In genomic region chr10:126979121-126979635, GRCm38 (mm10) we compare ENCODE assay signal across 7 mouse cellular contexts. TPM values are rescaled to one million over a fixed set of nuclear protein-coding genes. Genes with fewer than 3 reads are reported as not detected.
DNase-seq lines count a peak whose midpoint lies in the region; ATAC-seq and TF ChIP-seq lines count a peak whose summit lies in the region.

No protein-coding gene starts in this region.

- H3K36me3 ChIP-seq in C2C12 (ENCODE audit: control insufficient read depth, insufficient read depth) (peaks cover 13% of the 10 kb centered on the region), MEL (ENCODE audit: control insufficient read depth in 1 of 2, insufficient read depth in 2 of 2, low read length in 2 of 2) (peaks cover 0 to 5% of the 10 kb centered on the region in 2 experiments; a peak in 3 of 4 replicates)
- peaks cover 12% of the 10 kb centered on the region for H3K36me3 ChIP-seq in embryonic facial prominence, embryonic 10.5 days (replicated peaks)
- no peaks in the 10 kb centered on the region for H3K36me3 ChIP-seq in heart, embryonic 14.5 days (ENCODE audit: control insufficient read depth, insufficient read depth, low read length)
- H3K36me3 ChIP-seq in splenic B cell, adult 2 months (ENCODE audit: control insufficient read depth, insufficient read depth, low read length, poor library complexity, severe bottlenecking) = no peaks in the 10 kb centered on the region

- 0 out of 2 replicates have a peak overlapping the region, but pooled peaks have one; percentile 31 for H3K27ac ChIP-seq in MEL (ENCODE audit: control insufficient read depth, low read depth, low read length)
- peak overlapping the region; percentile 98 for H3K27ac ChIP-seq in embryonic facial prominence, embryonic 10.5 days (replicated peaks)
- peak overlapping the region; percentile 98 to 100 for H3K27ac ChIP-seq in heart, embryonic 14.5 days (replicated peaks in 1 of 2; ENCODE audit: control insufficient read depth in 1 of 2, insufficient read depth in 1 of 2, low read depth in 2 of 2, low read length in 2 of 2)

- H3ac ChIP-seq in C2C12 (ENCODE audit: control insufficient read depth, insufficient read length, low read depth) = peak overlapping the region; percentile 82

- 0 out of 4 replicates have a peak, but pooled peaks of 1 of the 2 experiments have one; percentile 9 for TF ChIP-seq POLR2A in MEL (IDR thresholded peaks at IDR 0.05; ENCODE audit: control insufficient read depth in 1 of 2, insufficient read depth in 1 of 2, low read depth in 1 of 2, low read length in 2 of 2, poor library complexity in 1 of 2)

- H3K4me3 ChIP-seq in C2C12 (ENCODE audit: insufficient read depth, poor library complexity, severe bottlenecking) (peak overlapping the region; percentile 85), MEL (ENCODE audit: control insufficient read depth in 1 of 2, insufficient read depth in 1 of 2, low read depth in 2 of 2, low read length in 2 of 2) (peak overlapping the region; percentile 76 to 89)
- peak overlapping the region; percentile 100 for H3K4me3 ChIP-seq in embryonic facial prominence, embryonic 10.5 days
- H3K4me3 ChIP-seq in heart, embryonic 14.5 days (ENCODE audit: control insufficient read depth in 1 of 2, insufficient read depth in 1 of 2, low read depth in 1 of 2, low read length in 2 of 2) = peak overlapping the region; percentile 95 to 97

- peak overlapping the region; percentile 82 for H3K4me2 ChIP-seq in heart, embryonic 14.5 days (ENCODE audit: low read length)

- no peak for TF ChIP-seq CTCF in C2C12 (IDR thresholded peaks at IDR 0.05; ENCODE audit: control insufficient read depth, insufficient read depth, insufficient read length)
- no peak for TF ChIP-seq CTCF in MEL (IDR thresholded peaks at IDR 0.05 in 2 of 3, conservative IDR thresholded peaks at IDR 0.05 in 1 of 3; ENCODE audit: control insufficient read depth in 1 of 3, insufficient read depth in 1 of 3, low read depth in 2 of 3, low read length in 3 of 3, poor library complexity in 1 of 3, severe bottlenecking in 1 of 3)

- TF ChIP-seq RAD21 in MEL (IDR thresholded peaks at IDR 0.05; ENCODE audit: low read depth, low read length) = no peak

- no peak for DNase-seq in MEL (ENCODE audit: low read depth, low spot score)
- DNase-seq in embryonic facial prominence, embryonic 10.5 days (ENCODE audit: low spot score) = peak; percentile 70
- DNase-seq in kidney, postnatal 10 days = peak; percentile 90
- peak; percentile 83 to 89 for DNase-seq in lung, postnatal 4 days
- DNase-seq in splenic B cell, adult 2 months (ENCODE audit: low read depth, low spot score) = peak; percentile 47

- peak overlapping the region; percentile 76 for H3K9ac ChIP-seq in MEL (ENCODE audit: control insufficient read depth, low read depth, low read length, poor library complexity, severe bottlenecking)
- H3K9ac ChIP-seq in heart, embryonic 14.5 days (ENCODE audit: low read length) = peak overlapping the region; percentile 99

- ATAC-seq in heart, embryonic 14.5 days (ENCODE audit: insufficient number of reproducible peaks, insufficient read depth, low FRiP score, low read depth) = peak; percentile 15

- H3K4me1 ChIP-seq in MEL (ENCODE audit: control insufficient read depth in 1 of 2, insufficient read depth in 2 of 2, low read length in 2 of 2) = peaks cover 2 to 17% of the 10 kb centered on the region in 2 experiments; a peak in 2 of 4 replicates
- peaks cover 61% of the 10 kb centered on the region for H3K4me1 ChIP-seq in embryonic facial prominence, embryonic 10.5 days
- peaks cover 34 to 43% of the 10 kb centered on the region in 2 experiments for H3K4me1 ChIP-seq in heart, embryonic 14.5 days (ENCODE audit: control insufficient read depth in 2 of 2, insufficient read depth in 2 of 2, low read length in 2 of 2)

- no peaks in the 10 kb centered on the region for H3K9me3 ChIP-seq in MEL (replicated peaks; ENCODE audit: insufficient read depth, low read length)
- H3K9me3 ChIP-seq in embryonic facial prominence, embryonic 10.5 days = no peaks in the 10 kb centered on the region
- no peaks in the 10 kb centered on the region for H3K9me3 ChIP-seq in heart, embryonic 14.5 days (ENCODE audit: control insufficient read depth, low read length)

- H3K79me3 ChIP-seq in C2C12 (ENCODE audit: low read depth) = peaks cover 46% of the 10 kb centered on the region

- under 1% methylated on average over 59 of the region's 62 CpGs for WGBS in embryonic facial prominence, embryonic 10.5 days
- WGBS in heart, embryonic 14.5 days = 0% methylated on average over 56 of the region's 62 CpGs

- peaks cover 52% of the 10 kb centered on the region for H3K79me2 ChIP-seq in C2C12 (ENCODE audit: control insufficient read depth, insufficient read depth)
- peaks cover 31% of the 10 kb centered on the region for H3K79me2 ChIP-seq in MEL (ENCODE audit: control insufficient read depth, insufficient read depth, low read length, poor library complexity)

- no peak for TF ChIP-seq EP300 in MEL (IDR thresholded peaks at IDR 0.05; ENCODE audit: low read depth in 1 of 2, low read length in 2 of 2)

- H3K27me3 ChIP-seq in C2C12 (ENCODE audit: control insufficient read depth, insufficient read depth, insufficient read length) = no peaks in the 10 kb centered on the region
- peaks cover 0 to 5% of the 10 kb centered on the region in 2 experiments; a peak in 3 of 4 replicates for H3K27me3 ChIP-seq in MEL (ENCODE audit: control insufficient read depth in 1 of 2, insufficient read depth in 2 of 2, low read length in 2 of 2)
- 0 out of 2 replicates have a peak, but pooled peaks cover 8% of the 10 kb centered on the region for H3K27me3 ChIP-seq in embryonic facial prominence, embryonic 10.5 days (replicated peaks; ENCODE audit: low read depth, poor library complexity, severe bottlenecking)
- no peaks in the 10 kb centered on the region for H3K27me3 ChIP-seq in heart, embryonic 14.5 days (ENCODE audit: control insufficient read depth, insufficient read depth, low read length)
- H3K27me3 ChIP-seq in splenic B cell, adult 2 months (ENCODE audit: control insufficient read depth, insufficient read depth, low read length, poor library complexity, severe bottlenecking) = no peaks in the 10 kb centered on the region

TF ChIP-seq in C2C12, 6 proteins besides CTCF, POLR2A, EP300 and RAD21:
- peak; percentile 35 for TF ChIP-seq MYOD1 (IDR thresholded peaks at IDR 0.05; ENCODE audit: control insufficient read depth, insufficient read length, low read depth)
- no peak for TF ChIP-seq CEBPB (IDR thresholded peaks at IDR 0.05; ENCODE audit: low read depth)

TF ChIP-seq in MEL, 35 proteins besides CTCF, POLR2A, EP300 and RAD21:
- 0 out of 2 replicates have a peak, but pooled peaks have one; percentile 9 for TF ChIP-seq SIN3A (IDR thresholded peaks at IDR 0.05; ENCODE audit: low read length)
- peak; percentile 38; the same call in 1 of the 2 replicates for TF ChIP-seq MXI1 (IDR thresholded peaks at IDR 0.05; ENCODE audit: low read depth, low read length)
- no peak for TF ChIP-seq TBP (IDR thresholded peaks at IDR 0.05; ENCODE audit: low read depth, low read length)
- TF ChIP-seq BHLHE40 (IDR thresholded peaks at IDR 0.05; ENCODE audit: borderline replicate concordance, low read depth, low read length) = no peak
TF ChIP-seq in MEL: peak in this region for 2.

RNA-seq across cellular contexts. Expression of gene Ctdsp2, which starts 0.7 kb away (rescaled TPM):
- polyA plus RNA-seq in C2C12 (2012; fragmentation: generic; extraction: Trizol) (57.5 TPM), MEL (2012; ENCODE audit: insufficient read depth in 1 of 2, insufficient read length in 2 of 2, low read depth in 1 of 2, low replicate concordance in 2 of 2, missing spikeins in 1 of 2) (10 to 100 TPM in 1 of 2 experiments, not detected in 1; 69.3 TPM)
- 16.7 and 19.3 TPM in 2 replicates for total RNA-seq in MEL (2012; rRNA removed)
- polyA plus RNA-seq in embryonic facial prominence, embryonic 10.5 days (2016; fragmentation: Nextera tagmentation; extraction: Ambion mirVana) = 46.2 and 49.3 TPM in 2 replicates
- polyA plus RNA-seq in heart, embryonic 14.5 days (2014; fragmentation: Nextera tagmentation; extraction: Ambion mirVana) = 60.4 and 64.4 TPM in 2 replicates

RNA-seq across cellular contexts. Expression of gene Avil, which starts 21.3 kb away (rescaled TPM):
- polyA plus RNA-seq in C2C12 (2012; fragmentation: generic; extraction: Trizol) (0.13 TPM), MEL (2012; ENCODE audit: insufficient read depth in 1 of 2, insufficient read length in 2 of 2, low read depth in 1 of 2, low replicate concordance in 2 of 2, missing spikeins in 1 of 2) (10 to 100 TPM; 16.0 to 49.7 TPM)
- 10.1 and 21.6 TPM in 2 replicates for total RNA-seq in MEL (2012; rRNA removed)
- 0.06 and 0.44 TPM in 2 replicates for polyA plus RNA-seq in embryonic facial prominence, embryonic 10.5 days (2016; fragmentation: Nextera tagmentation; extraction: Ambion mirVana)
- 0.19 and 0.39 TPM in 2 replicates for polyA plus RNA-seq in heart, embryonic 14.5 days (2014; fragmentation: Nextera tagmentation; extraction: Ambion mirVana)

RNA-seq across cellular contexts. Expression of gene Tsfm, which starts 51.5 kb away (rescaled TPM):
- polyA plus RNA-seq in C2C12 (2012; fragmentation: generic; extraction: Trizol) (66.0 TPM), MEL (2012; ENCODE audit: insufficient read depth in 1 of 2, insufficient read length in 2 of 2, low read depth in 1 of 2, low replicate concordance in 2 of 2, missing spikeins in 1 of 2) (10 to 100 TPM in 1 of 2 experiments, not detected in 1; 84.7 TPM)
- 88.9 and 90.0 TPM in 2 replicates for total RNA-seq in MEL (2012; rRNA removed)
- polyA plus RNA-seq in embryonic facial prominence, embryonic 10.5 days (2016; fragmentation: Nextera tagmentation; extraction: Ambion mirVana) = 103 and 106 TPM in 2 replicates
- 84.6 and 85.0 TPM in 2 replicates for polyA plus RNA-seq in heart, embryonic 14.5 days (2014; fragmentation: Nextera tagmentation; extraction: Ambion mirVana)

Comparison
In these comparisons a context has a peak if more than half of its experiments do, and no peak if none do; other contexts are left out.
1. H3K27ac ChIP-seq: peak in every context shown above with its lines; median percentile 99 in heart, embryonic 14.5 days; 98 in embryonic facial prominence, embryonic 10.5 days; 31 in MEL.
2. RNA of gene Avil, which starts 21.3 kb away (polyA plus RNA-seq): 16.0 to 49.7 TPM in MEL; 0.06 to 0.44 TPM in embryonic facial prominence, embryonic 10.5 days, 0.19 to 0.39 TPM in heart, embryonic 14.5 days and 0.13 TPM in C2C12 (single experiment); every median in the first group is over 10 times any median in the second.
3. Peak in every context shown above with its lines, with median percentiles within 50 percentile points of each other: H3K4me3 ChIP-seq.